Mouse (Mus musculus): ENCODE data around the gene Cip2a.

The Cip2a gene

GRCm38 (mm10) chr16:48993559-48994342 is at the start of gene Cip2a, which contains the start of gene Dzip3:
Gene Cip2a (plus strand): TSS chr16:48994185.
Gene Dzip3 (minus strand): TSS chr16:48994165.
- peak; percentile 97 for ATAC-seq (ENCODE audit: low TSS enrichment)

- no peak for ATAC-seq (ENCODE audit: low TSS enrichment)
Measured at GRCm38 (mm10) chr16:48972996-48973395, 21.0 kb upstream of the Cip2a start.

- ATAC-seq (ENCODE audit: low TSS enrichment) = 0 out of 2 replicates have a peak, but pooled peaks have one; percentile 34
Measured at GRCm38 (mm10) chr16:48973548-48973947, 20.4 kb upstream of the Cip2a start.

- ATAC-seq (ENCODE audit: low TSS enrichment) = no peak
Measured at GRCm38 (mm10) chr16:48979965-48980364, 14.0 kb upstream of the Cip2a start.

- ATAC-seq (ENCODE audit: low TSS enrichment) = no peak
Measured at GRCm38 (mm10) chr16:48985034-48985627, 8.9 kb upstream of the Cip2a start.

- ATAC-seq (ENCODE audit: low TSS enrichment) = no peak
Measured at GRCm38 (mm10) chr16:48989700-48990099, 4.3 kb upstream of the Cip2a start.

- ATAC-seq (ENCODE audit: low TSS enrichment) = peak; percentile 26; the same call in 1 of the 2 replicates
Measured at GRCm38 (mm10) chr16:48992437-48993230, 1.4 kb upstream of the Cip2a start.

- no peak for ATAC-seq (ENCODE audit: low TSS enrichment)
Measured at GRCm38 (mm10) chr16:48993231-48993558, 790 bp upstream of the Cip2a start.

GRCm38 (mm10) chr16:48994343-48994693 is 333 bp downstream of the Cip2a start:
- no peak for ATAC-seq (ENCODE audit: low TSS enrichment)

GRCm38 (mm10) chr16:49004151-49004550 is 10.2 kb downstream of the Cip2a start:
- peak; percentile 96 for ATAC-seq (ENCODE audit: low TSS enrichment)

- peak; percentile 91 for ATAC-seq (ENCODE audit: low TSS enrichment)
Measured at GRCm38 (mm10) chr16:49016620-49017332, 22.8 kb downstream of the Cip2a start.

- ATAC-seq (ENCODE audit: low TSS enrichment) = no peak
Measured at GRCm38 (mm10) chr16:49035852-49036251, 41.9 kb downstream of the Cip2a start.

- peak; percentile 97 for ATAC-seq (ENCODE audit: low TSS enrichment)
Measured at GRCm38 (mm10) chr16:49037771-49038170, 43.8 kb downstream of the Cip2a start.

- peak; percentile 64 for ATAC-seq (ENCODE audit: low TSS enrichment)
Measured at GRCm38 (mm10) chr16:49040554-49041221, 46.7 kb downstream of the Cip2a start.

- no peak for ATAC-seq (ENCODE audit: low TSS enrichment)
Measured at GRCm38 (mm10) chr16:49049214-49049613, 55.2 kb downstream of the Cip2a start.

GRCm38 (mm10) chr16:49057186-49057585 is 63.2 kb downstream of the Cip2a start, which contains the start of gene Myh15:
Gene Myh15 (plus strand): TSS chr16:49057486.
- ATAC-seq (ENCODE audit: low TSS enrichment) = no peak

All from frontal cortex, adult (tissue).